Mouse (Mus musculus) brain, embryonic 14.5 days (tissue): Measurements from ENCODE around the gene Timm50. TPM values are rescaled to one million over a fixed set of nuclear protein-coding genes. Genes with fewer than 3 reads are reported as not detected.

Experiments used
- DNase-seq: peaks from one replicate; pipeline ENCODE4 v3.0.0-alpha.2; 2011; ENCODE audit warnings: low read depth
- CTCF ChIP-seq: fragments of 200-500 bp; IDR thresholded peaks from 2 replicates; pipeline ENCODE4 v1.5.1; 2012; ENCODE audit warnings: inconsistent platforms, mild to moderate bottlenecking, moderate library complexity, borderline replicate concordance; ENCODE audit not compliant: insufficient read depth, insufficient read length; ENCODE audit errors: extremely low read depth
- POLR2A ChIP-seq: fragments of 200-500 bp; IDR thresholded peaks from 2 replicates; pipeline ENCODE4 v1.6.1; 2012; ENCODE audit warnings: mild to moderate bottlenecking, inconsistent platforms, borderline replicate concordance; ENCODE audit not compliant: poor library complexity, insufficient read depth, insufficient read length, severe bottlenecking; ENCODE audit errors: extremely low read depth
- polyA plus RNA-seq: library from polyadenylated mRNA; depleted of rRNA; stranded (reverse); fragments of >200 nt; gene quantifications from 2 replicates; pipeline ENCODE4 v1.2.3, GENCODE M21; 2012

The Timm50 gene
- polyA plus RNA-seq, 1 experiment = 105 TPM

GRCm38 (mm10) chr7:28341381-28341780 is 29.5 kb upstream of the Timm50 start:
- DNase-seq = no peak

GRCm38 (mm10) chr7:28339213-28339917 is 27.5 kb upstream of the Timm50 start:
- no peak; the same call in 1 of the 2 replicates for TF ChIP-seq CTCF
- TF ChIP-seq POLR2A = no peak
- DNase-seq = peak; percentile 53

More at GRCm38 (mm10) chr7:28341381-28341780, 29.5 kb upstream of the Timm50 start:
- TF ChIP-seq CTCF (no peak), POLR2A (no peak)

- TF ChIP-seq CTCF = no peak
- TF ChIP-seq POLR2A = peak; percentile 65
Observed at GRCm38 (mm10) chr7:28338108-28338998, 26.5 kb upstream of the Timm50 start, which contains the start of gene Supt5. Supt5 (minus strand) TSS chr7:28338746.

GRCm38 (mm10) chr7:28335471-28335870 is 23.6 kb upstream of the Timm50 start:
- TF ChIP-seq POLR2A (no peak), CTCF (no peak)
- no peak for DNase-seq

More at GRCm38 (mm10) chr7:28338108-28338998, 26.5 kb upstream of the Timm50 start, which contains the start of gene Supt5:
- peak; percentile 99 for DNase-seq

- TF ChIP-seq POLR2A (no peak), CTCF (no peak)
- no peak for DNase-seq
Observed at GRCm38 (mm10) chr7:28334534-28334933, 22.7 kb upstream of the Timm50 start.

GRCm38 (mm10) chr7:28328260-28328659 is 16.4 kb upstream of the Timm50 start:
- no peak for DNase-seq

GRCm38 (mm10) chr7:28326457-28326856 is 14.6 kb upstream of the Timm50 start:
- TF ChIP-seq CTCF (0 out of 2 replicates have a peak, but pooled peaks have one; percentile 2), POLR2A (no peak)
- no peak for DNase-seq

More at GRCm38 (mm10) chr7:28328260-28328659, 16.4 kb upstream of the Timm50 start:
- no peak for TF ChIP-seq CTCF
- no peak for TF ChIP-seq POLR2A

- no peak for DNase-seq
- no peak for TF ChIP-seq POLR2A
- no peak for TF ChIP-seq CTCF
Observed at GRCm38 (mm10) chr7:28325293-28325692, 13.4 kb upstream of the Timm50 start.

- no peak for DNase-seq
- no peak for TF ChIP-seq CTCF
Observed at GRCm38 (mm10) chr7:28321974-28322720, 10.3 kb upstream of the Timm50 start.

- TF ChIP-seq POLR2A (no peak), CTCF (no peak)
- no peak for DNase-seq
Observed at GRCm38 (mm10) chr7:28318714-28319113, 6.8 kb upstream of the Timm50 start.

GRCm38 (mm10) chr7:28318036-28318435 is 6.2 kb upstream of the Timm50 start:
- no peak for DNase-seq
- TF ChIP-seq POLR2A (no peak), CTCF (no peak)
